Mouse (Mus musculus): ENCODE data around the gene Hs6st3.

GRCm38 (mm10) chr14:119797172-119797850 lies 659.2 kb downstream of the Hs6st3 start:
- TF ChIP-seq CTCF (IDR thresholded peaks at IDR 0.05; ENCODE audit: control insufficient read depth, insufficient read depth, low read length) (no peak), POLR2A (IDR thresholded peaks at IDR 0.05; ENCODE audit: borderline replicate concordance, control insufficient read depth, low read depth, low read length) (no peak)
